Mouse (Mus musculus): ENCODE data around the gene G6pc3. TPM values are rescaled to one million over a fixed set of nuclear protein-coding genes. Genes with fewer than 3 reads are reported as not detected.

Gene G6pc3
- polyA plus RNA-seq, 1 experiment from 2014 or later = 26.2 TPM

DNA sequence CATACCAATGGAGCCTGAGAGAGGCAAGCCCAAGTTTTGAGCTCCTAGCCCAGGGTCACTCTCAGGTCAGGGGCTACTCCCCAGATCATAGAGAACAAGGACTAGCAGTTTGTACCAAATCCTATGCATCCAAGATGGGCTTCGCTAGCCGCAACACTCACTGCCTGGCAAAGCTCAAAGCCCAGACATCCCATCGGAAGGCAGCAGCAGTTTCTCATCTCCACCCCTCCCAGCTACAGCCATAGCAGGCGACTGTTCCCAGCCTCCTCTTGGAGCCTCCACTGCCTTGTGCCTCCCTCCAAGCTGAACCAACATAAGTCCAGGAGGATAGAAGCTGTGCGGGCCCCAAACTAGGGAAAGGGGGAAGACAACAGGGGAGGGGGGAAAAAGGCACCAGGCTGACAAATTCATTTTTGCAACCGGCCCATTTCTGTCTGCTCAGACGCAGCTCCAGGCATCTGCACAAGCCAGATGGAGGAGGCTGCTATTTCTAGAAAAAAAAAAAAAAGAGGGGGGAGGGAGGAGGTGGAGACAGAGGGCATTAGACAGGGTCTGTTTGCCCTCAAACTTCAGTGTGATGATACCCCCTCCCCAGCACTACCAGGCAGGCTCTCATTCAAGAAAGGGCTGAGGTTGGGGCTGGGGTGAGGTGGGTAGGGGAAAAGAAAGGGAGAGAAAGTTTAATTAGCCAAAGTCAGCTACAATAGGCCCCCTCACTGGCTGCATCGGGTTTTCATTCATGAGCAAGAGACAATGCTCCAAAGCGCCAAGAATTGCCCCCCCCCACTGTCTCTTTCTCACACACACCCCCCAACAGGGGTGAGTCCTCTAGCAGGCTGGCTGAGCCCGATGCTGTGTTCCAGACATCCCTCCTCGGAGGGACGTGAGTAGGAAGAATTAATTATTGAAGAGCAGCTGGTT, 38.1 kb downstream of the G6pc3 start:
- Histone ChIP-seq H3K4me3 (replicated peaks; ENCODE audit: low read length) (peak overlapping the region; percentile 62), H3K36me3 (ENCODE audit: control insufficient read depth, insufficient read depth) (no peaks in the 10 kb centered on the region), H3K27me3 (replicated peaks; ENCODE audit: control insufficient read depth, insufficient read depth, low read length) (no peaks in the 10 kb centered on the region), H3K9ac (replicated peaks; ENCODE audit: low read depth, low read length) (peak overlapping the region; percentile 85), H3K9me3 (ENCODE audit: control insufficient read depth, low read length) (no peaks in the 10 kb centered on the region), H3K27ac (ENCODE audit: low read length) (peak overlapping the region; percentile 93), H3K4me2 (ENCODE audit: low read length) (peak overlapping the region; percentile 83), H3K4me1 (replicated peaks; ENCODE audit: control insufficient read depth, insufficient read depth, low read length) (peaks cover 65% of the 10 kb centered on the region)
- 5% methylated on average over 12 of the region's 12 CpGs for WGBS
- peak; percentile 37 for ATAC-seq

DNA sequence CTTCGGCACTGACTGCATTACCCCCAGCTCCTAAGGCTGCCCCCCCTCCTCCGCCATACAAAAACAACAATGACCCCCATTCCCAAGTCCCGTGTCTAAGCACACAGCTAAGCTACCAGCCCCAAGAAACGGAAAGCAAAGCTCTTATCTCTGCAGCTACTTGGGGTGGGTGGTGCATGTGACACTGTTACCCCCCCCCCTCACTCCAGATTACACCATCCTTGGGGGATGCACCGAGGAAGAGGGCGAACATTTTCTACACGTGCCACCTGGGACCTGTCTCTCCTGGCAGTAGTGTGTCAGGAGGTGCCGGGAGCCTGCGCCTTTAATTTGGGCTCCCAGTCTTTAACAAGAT, 38.7 kb downstream of the G6pc3 start:
- peak overlapping the region; percentile 93 for H3K27ac ChIP-seq (ENCODE audit: low read length)
- H3K4me2 ChIP-seq (ENCODE audit: low read length) = peak overlapping the region; percentile 83
- peak overlapping the region; percentile 62 for H3K4me3 ChIP-seq (replicated peaks; ENCODE audit: low read length)
- WGBS = 5% methylated on average over 9 of the region's 9 CpGs
- H3K36me3 ChIP-seq (ENCODE audit: control insufficient read depth, insufficient read depth) = no peaks in the 10 kb centered on the region
- ATAC-seq = peak; percentile 9; the same call in 1 of the 2 replicates
- no peaks in the 10 kb centered on the region for H3K9me3 ChIP-seq (ENCODE audit: control insufficient read depth, low read length)
- peaks cover 63% of the 10 kb centered on the region for H3K4me1 ChIP-seq (replicated peaks; ENCODE audit: control insufficient read depth, insufficient read depth, low read length)
- peak overlapping the region; percentile 85 for H3K9ac ChIP-seq (replicated peaks; ENCODE audit: low read depth, low read length)
- H3K27me3 ChIP-seq (replicated peaks; ENCODE audit: control insufficient read depth, insufficient read depth, low read length) = no peaks in the 10 kb centered on the region

DNA sequence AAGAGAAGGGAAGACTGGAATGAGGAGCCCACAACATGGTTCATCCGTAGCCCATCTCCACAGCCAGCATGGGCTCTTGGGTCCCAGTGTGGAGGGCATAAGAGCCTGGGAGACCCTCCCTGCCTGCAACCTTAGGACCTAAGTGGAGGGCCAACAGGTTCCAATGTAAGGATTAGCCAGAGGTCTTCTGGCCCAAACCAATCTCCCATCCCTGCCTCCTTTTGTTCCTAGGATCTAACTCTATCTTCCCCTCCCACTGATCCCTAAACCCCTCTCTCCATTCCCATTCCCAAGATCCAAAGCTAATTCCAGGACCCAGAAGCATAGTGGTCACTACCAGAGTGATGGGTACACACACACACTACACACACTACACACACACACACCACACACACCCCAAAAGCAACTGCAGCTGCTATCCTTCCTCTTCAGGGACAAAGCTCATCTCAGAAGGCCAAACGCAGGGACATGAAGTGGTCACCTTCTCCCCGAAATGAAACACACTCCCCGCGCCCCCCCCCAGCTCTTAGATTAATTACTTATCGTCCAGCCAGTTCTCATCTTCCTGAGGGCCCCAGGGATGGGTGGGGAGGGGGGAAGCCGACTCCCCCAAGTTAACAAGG, 39.3 kb downstream of the G6pc3 start:
- Histone ChIP-seq H3K4me3 (replicated peaks; ENCODE audit: low read length) (peak overlapping the region; percentile 62), H3K4me1 (replicated peaks; ENCODE audit: control insufficient read depth, insufficient read depth, low read length) (peaks cover 59% of the 10 kb centered on the region), H3K9me3 (ENCODE audit: control insufficient read depth, low read length) (no peaks in the 10 kb centered on the region), H3K4me2 (ENCODE audit: low read length) (peak overlapping the region; percentile 83), H3K27me3 (replicated peaks; ENCODE audit: control insufficient read depth, insufficient read depth, low read length) (no peaks in the 10 kb centered on the region), H3K27ac (ENCODE audit: low read length) (peak overlapping the region; percentile 93), H3K36me3 (ENCODE audit: control insufficient read depth, insufficient read depth) (no peaks in the 10 kb centered on the region), H3K9ac (replicated peaks; ENCODE audit: low read depth, low read length) (peak overlapping the region; percentile 85)
- no peak for ATAC-seq
- 10% methylated on average over 7 of the region's 7 CpGs for WGBS

DNA sequence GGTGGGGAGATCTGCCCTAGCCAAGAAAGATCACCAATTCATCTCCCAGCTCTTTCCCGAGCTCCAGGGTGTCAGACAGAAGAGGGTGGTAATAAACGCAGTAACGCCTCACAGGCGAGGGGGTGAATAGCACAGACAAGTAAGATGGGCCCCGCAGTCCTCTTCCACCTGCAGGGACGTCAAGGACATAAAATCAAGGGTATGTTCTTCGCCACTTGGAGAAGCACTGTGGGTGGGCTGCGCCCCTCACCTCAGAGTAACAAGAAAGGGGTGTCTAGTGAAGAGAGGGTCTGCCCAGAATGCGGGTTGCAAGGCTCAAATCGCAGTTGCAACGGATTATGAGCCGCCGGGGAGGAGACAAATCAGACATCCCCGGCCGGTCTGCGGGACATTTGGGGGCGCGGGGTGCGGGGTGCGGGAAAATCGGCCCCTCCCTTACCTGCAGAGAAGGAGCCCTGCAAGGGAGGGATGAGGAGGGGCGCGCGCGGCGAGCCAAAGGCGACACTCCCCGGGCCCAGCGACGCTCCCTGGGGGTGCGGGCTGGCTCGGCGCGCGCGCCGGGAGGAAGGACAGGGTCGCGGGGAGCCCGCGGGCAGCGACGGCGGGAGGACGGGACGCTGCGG, 40.0 kb downstream of the G6pc3 start:
- no peaks in the 10 kb centered on the region for H3K9me3 ChIP-seq (ENCODE audit: control insufficient read depth, low read length)
- H3K4me3 ChIP-seq (replicated peaks; ENCODE audit: low read length) = peak overlapping the region; percentile 62
- peak overlapping the region; percentile 93 for H3K27ac ChIP-seq (ENCODE audit: low read length)
- H3K27me3 ChIP-seq (replicated peaks; ENCODE audit: control insufficient read depth, insufficient read depth, low read length) = no peaks in the 10 kb centered on the region
- peak overlapping the region; percentile 83 for H3K4me2 ChIP-seq (ENCODE audit: low read length)
- under 1% methylated on average over 47 of the region's 47 CpGs for WGBS
- peak overlapping the region; percentile 85 for H3K9ac ChIP-seq (replicated peaks; ENCODE audit: low read depth, low read length)
- ATAC-seq = peak; percentile 38
- peaks cover 52% of the 10 kb centered on the region for H3K4me1 ChIP-seq (replicated peaks; ENCODE audit: control insufficient read depth, insufficient read depth, low read length)
- H3K36me3 ChIP-seq (ENCODE audit: control insufficient read depth, insufficient read depth) = no peaks in the 10 kb centered on the region

DNA sequence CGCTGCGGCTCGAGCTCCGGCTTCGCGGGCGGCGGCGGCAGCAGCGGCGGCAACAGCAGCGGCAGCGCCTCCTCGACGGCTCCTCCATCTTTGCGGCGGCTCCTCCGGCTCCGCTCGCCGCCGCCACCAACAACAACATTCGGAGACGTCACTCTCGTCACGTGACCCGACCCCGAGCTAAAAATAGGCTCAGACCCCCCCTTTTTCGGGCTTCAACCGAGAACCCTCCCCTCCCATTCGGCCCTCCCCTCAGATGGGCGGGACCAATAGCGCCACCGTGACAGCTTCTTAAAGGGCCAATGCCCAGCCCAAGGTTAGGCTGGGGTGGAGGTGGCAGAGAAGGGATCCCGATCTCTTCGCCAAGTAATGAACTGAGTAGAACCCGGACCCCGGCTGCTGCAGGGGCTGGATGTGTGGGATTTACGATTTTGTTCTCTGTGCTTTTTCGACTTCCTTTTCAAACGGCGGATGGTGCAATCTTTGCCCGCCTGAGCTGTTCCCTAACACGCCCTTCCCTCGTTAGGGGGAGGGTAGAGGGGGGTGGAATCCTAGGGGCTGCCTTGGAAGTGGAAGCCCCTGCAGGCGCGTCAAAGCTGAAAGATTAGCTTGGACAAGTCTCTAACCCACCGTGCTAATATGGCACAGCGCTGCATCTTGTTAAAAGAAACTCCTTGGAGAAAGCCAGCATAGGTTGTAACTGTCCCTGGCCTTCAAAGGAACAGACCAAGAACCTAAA, 40.8 kb downstream of the G6pc3 start, which contains the start of gene Hdac5:
TSS of gene Hdac5 (minus strand) at position 161 of the 736 bp plus-strand sequence.
- Histone ChIP-seq H3K27me3 (replicated peaks; ENCODE audit: control insufficient read depth, insufficient read depth, low read length) (no peaks in the 10 kb centered on the region), H3K4me1 (replicated peaks; ENCODE audit: control insufficient read depth, insufficient read depth, low read length) (peaks cover 45% of the 10 kb centered on the region), H3K9ac (replicated peaks; ENCODE audit: low read depth, low read length) (peak within 1 kb of the TSS; percentile 85), H3K4me3 (replicated peaks; ENCODE audit: low read length) (peak within 1 kb of the TSS; percentile 62), H3K27ac (ENCODE audit: low read length) (peak within 1 kb of the TSS; percentile 93), H3K36me3 (ENCODE audit: control insufficient read depth, insufficient read depth) (no peaks in the 10 kb centered on the region), H3K9me3 (ENCODE audit: control insufficient read depth, low read length) (no peaks in the 10 kb centered on the region), H3K4me2 (ENCODE audit: low read length) (peak within 1 kb of the TSS; percentile 83)
- ATAC-seq = peak; percentile 84
- under 1% methylated on average over 48 of the region's 49 CpGs for WGBS

DNA sequence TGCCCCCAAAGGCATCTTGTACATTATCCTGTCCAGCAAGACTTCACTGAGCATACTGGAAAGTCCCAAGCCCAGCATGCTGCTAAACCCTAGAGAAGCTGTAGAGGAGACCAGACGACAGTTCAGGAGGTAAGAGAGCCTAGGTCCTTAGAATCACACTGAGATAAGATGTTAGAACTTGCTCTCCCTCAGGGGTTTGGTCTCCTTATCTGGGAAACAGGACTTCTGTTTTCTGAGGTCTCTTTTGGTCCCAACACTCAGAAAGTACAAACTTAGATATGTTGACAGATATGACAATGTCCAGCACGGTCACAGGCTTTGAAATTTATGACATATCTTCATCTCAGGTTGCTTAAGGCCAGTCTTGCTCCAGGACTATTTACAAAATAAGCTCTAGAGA, 46.6 kb downstream of the G6pc3 start:
- 76% methylated on average over 2 of the region's 2 CpGs for WGBS
- Histone ChIP-seq H3K27ac (ENCODE audit: low read length) (no peak overlapping the region), H3K36me3 (ENCODE audit: control insufficient read depth, insufficient read depth) (no peaks in the 10 kb centered on the region), H3K27me3 (replicated peaks; ENCODE audit: control insufficient read depth, insufficient read depth, low read length) (no peaks in the 10 kb centered on the region), H3K4me3 (replicated peaks; ENCODE audit: low read length) (no peak overlapping the region), H3K4me1 (replicated peaks; ENCODE audit: control insufficient read depth, insufficient read depth, low read length) (no peaks in the 10 kb centered on the region), H3K9me3 (ENCODE audit: control insufficient read depth, low read length) (no peaks in the 10 kb centered on the region), H3K4me2 (ENCODE audit: low read length) (no peak overlapping the region), H3K9ac (replicated peaks; ENCODE audit: low read depth, low read length) (no peak overlapping the region)
- ATAC-seq = no peak

DNA sequence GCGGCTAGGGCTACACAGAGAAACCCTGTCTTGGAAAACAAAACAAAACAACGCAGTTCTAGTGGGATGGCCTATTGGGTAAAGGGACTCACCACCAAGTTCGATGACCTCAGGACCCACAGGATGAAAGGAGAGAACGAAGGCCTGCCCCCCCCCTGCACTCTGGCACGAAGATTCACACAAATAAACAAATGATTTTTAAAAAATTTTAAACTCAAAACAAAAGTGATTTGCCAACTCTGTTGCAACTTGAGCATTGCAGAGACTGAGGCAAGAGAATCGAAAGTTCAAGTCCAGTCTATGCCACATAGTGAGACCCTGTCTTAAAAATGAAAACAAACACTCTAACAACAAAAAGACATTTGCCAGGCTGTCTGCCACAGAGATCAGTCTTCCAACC, 51.2 kb downstream of the G6pc3 start:
- Histone ChIP-seq H3K36me3 (ENCODE audit: control insufficient read depth, insufficient read depth) (no peaks in the 10 kb centered on the region), H3K9me3 (ENCODE audit: control insufficient read depth, low read length) (0 out of 2 replicates have a peak, but pooled peaks cover 4% of the 10 kb centered on the region), H3K4me1 (replicated peaks; ENCODE audit: control insufficient read depth, insufficient read depth, low read length) (peaks cover 11% of the 10 kb centered on the region), H3K9ac (replicated peaks; ENCODE audit: low read depth, low read length) (no peak overlapping the region), H3K4me3 (replicated peaks; ENCODE audit: low read length) (no peak overlapping the region), H3K27me3 (replicated peaks; ENCODE audit: control insufficient read depth, insufficient read depth, low read length) (no peaks in the 10 kb centered on the region), H3K4me2 (ENCODE audit: low read length) (no peak overlapping the region), H3K27ac (ENCODE audit: low read length) (no peak overlapping the region)
- no peak for ATAC-seq
- 90% methylated on average over 6 of the region's 6 CpGs for WGBS

DNA sequence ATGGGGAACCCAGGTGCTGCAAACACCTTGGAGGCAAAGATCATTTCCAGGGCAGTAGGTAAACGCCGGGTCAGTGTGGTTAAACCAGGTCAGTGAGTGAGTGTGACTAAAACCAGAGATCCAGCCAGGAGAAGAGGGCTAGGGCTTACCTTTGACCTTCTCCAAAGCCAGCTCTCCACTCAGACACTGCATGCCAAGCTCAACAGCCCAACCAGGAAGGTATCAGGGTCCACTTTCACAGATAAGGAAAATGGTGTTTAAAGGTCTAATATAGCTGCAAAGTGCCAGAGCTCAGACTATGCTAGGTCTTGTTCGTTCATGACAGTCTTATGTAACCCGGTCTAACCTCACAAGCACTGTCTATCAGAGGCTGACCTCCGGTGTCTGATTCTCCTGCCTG, 51.8 kb downstream of the G6pc3 start:
- H3K36me3 ChIP-seq (ENCODE audit: control insufficient read depth, insufficient read depth) = no peaks in the 10 kb centered on the region

More for the DNA sequence above, 51.8 kb downstream of the G6pc3 start:
- 91% methylated on average over 5 of the region's 5 CpGs for WGBS
- no peak overlapping the region for H3K27ac ChIP-seq (ENCODE audit: low read length)
- 0 out of 2 replicates have a peak, but pooled peaks cover 4% of the 10 kb centered on the region for H3K9me3 ChIP-seq (ENCODE audit: control insufficient read depth, low read length)
- H3K4me3 ChIP-seq (replicated peaks; ENCODE audit: low read length) = no peak overlapping the region
- H3K27me3 ChIP-seq (replicated peaks; ENCODE audit: control insufficient read depth, insufficient read depth, low read length) = no peaks in the 10 kb centered on the region
- H3K4me1 ChIP-seq (replicated peaks; ENCODE audit: control insufficient read depth, insufficient read depth, low read length) = peaks cover 16% of the 10 kb centered on the region
- H3K9ac ChIP-seq (replicated peaks; ENCODE audit: low read depth, low read length) = no peak overlapping the region
- no peak overlapping the region for H3K4me2 ChIP-seq (ENCODE audit: low read length)
- no peak for ATAC-seq

All from forebrain, embryonic 16.5 days (tissue).